Mouse (Mus musculus): ENCODE measurements around the gene Scgb1b12.
"Not testable (repeated sequence)": the region's sequence is repeated elsewhere in the genome, so short reads cannot be mapped to it uniquely, and the experiment has no call there.

Gene Scgb1b12

GRCm38 (mm10) chr7:32333882-32334281 lies at the start of gene Scgb1b12:
Gene Scgb1b12, plus strand, starts transcription at chr7:32334182.
- CTCF ChIA-PET, POLR2A ChIA-PET: not testable (repeated sequence)

GRCm38 (mm10) chr7:32327145-32327544 lies 6.8 kb upstream of the Scgb1b12 start, which contains the start of gene Scgb2b12:
Gene Scgb2b12, minus strand, starts transcription at chr7:32327245.
- POLR2A ChIA-PET = not testable (repeated sequence)

More at GRCm38 (mm10) chr7:32327145-32327544, 6.8 kb upstream of the Scgb1b12 start, which contains the start of gene Scgb2b12:
- CTCF ChIA-PET = not testable (repeated sequence)

All from embryonic stem cell, embryonic (primary cell).